Mouse (Mus musculus) cortical plate, adult 2 months (tissue): Measurements from ENCODE around the gene Zeb2.

Source experiments
- CTCF ChIP-seq: fragments of 200-500 bp; IDR thresholded peaks from 2 replicates; pipeline ENCODE4 v1.5.1; 2011; ENCODE audit warnings: mild to moderate bottlenecking, control low read depth, low read length; ENCODE audit not compliant: insufficient read depth; ENCODE audit errors: extremely low read depth
- POLR2A ChIP-seq: fragments of 200-500 bp; IDR thresholded peaks from 2 replicates; pipeline ENCODE4 v1.6.1; 2011; ENCODE audit warnings: mild to moderate bottlenecking, low read length, control low read depth; ENCODE audit not compliant: insufficient read depth; ENCODE audit errors: extremely low read depth

GRCm38 (mm10) chr2:44944689-44945088, 172.5 kb downstream of the Zeb2 start:
- TF ChIP-seq POLR2A (no peak), CTCF (no peak)
